Mouse (Mus musculus) heart, embryonic 10.5 days (tissue): Measurements from ENCODE around the gene Ywhag. TPM values are rescaled to one million over a fixed set of nuclear protein-coding genes. Genes with fewer than 3 reads are reported as not detected.

Source experiments
- DNase-seq: peaks from one replicate; pipeline ENCODE4 v3.0.0-alpha.2; 2017; ENCODE audit warnings: low spot score
- H3K27ac ChIP-seq: fragments of 300-500 bp; sonication (generic); 2 replicates; pipeline ENCODE4 v1.5.1; 2016; ENCODE audit warnings: mild to moderate bottlenecking
- H3K27me3 ChIP-seq: fragments of 300-500 bp; sonication (generic); 2 replicates; pipeline ENCODE4 v1.6.1; 2016; ENCODE audit warnings: mild to moderate bottlenecking; ENCODE audit not compliant: poor library complexity, insufficient read depth, severe bottlenecking
- H3K36me3 ChIP-seq: fragments of 300-500 bp; sonication (generic); 2 replicates; pipeline ENCODE4 v1.6.1; 2016; ENCODE audit warnings: mild to moderate bottlenecking, moderate library complexity
- H3K4me1 ChIP-seq: fragments of 300-500 bp; sonication (generic); 2 replicates; pipeline ENCODE4 v1.6.1; 2016; ENCODE audit warnings: mild to moderate bottlenecking
- H3K4me3 ChIP-seq: fragments of 300-500 bp; sonication (generic); 2 replicates; pipeline ENCODE4 v1.5.1; 2016; ENCODE audit warnings: mild to moderate bottlenecking, moderate library complexity
- H3K9me3 ChIP-seq: fragments of 300-500 bp; sonication (generic); 2 replicates; pipeline ENCODE4 v1.6.1; 2016; ENCODE audit warnings: mild to moderate bottlenecking, moderate library complexity
- WGBS: fragments of 180-500 bp; shearing (Covaris S2); methylation state at CpG from one replicate; pipeline ENCODE4 v1.1.7; 2016; 5-methylcytosine and 5-hydroxymethylcytosine counted together
- polyA plus RNA-seq: library from polyadenylated mRNA; unstranded; fragments of >200 nt; fragmentation: Nextera tagmentation; extraction: Ambion mirVana; gene quantifications from 2 replicates; pipeline ENCODE4 v1.2.1, GENCODE M21; 2016

Gene Ywhag
- polyA plus RNA-seq, 1 experiment from 2014 or later = 227 TPM

DNA sequence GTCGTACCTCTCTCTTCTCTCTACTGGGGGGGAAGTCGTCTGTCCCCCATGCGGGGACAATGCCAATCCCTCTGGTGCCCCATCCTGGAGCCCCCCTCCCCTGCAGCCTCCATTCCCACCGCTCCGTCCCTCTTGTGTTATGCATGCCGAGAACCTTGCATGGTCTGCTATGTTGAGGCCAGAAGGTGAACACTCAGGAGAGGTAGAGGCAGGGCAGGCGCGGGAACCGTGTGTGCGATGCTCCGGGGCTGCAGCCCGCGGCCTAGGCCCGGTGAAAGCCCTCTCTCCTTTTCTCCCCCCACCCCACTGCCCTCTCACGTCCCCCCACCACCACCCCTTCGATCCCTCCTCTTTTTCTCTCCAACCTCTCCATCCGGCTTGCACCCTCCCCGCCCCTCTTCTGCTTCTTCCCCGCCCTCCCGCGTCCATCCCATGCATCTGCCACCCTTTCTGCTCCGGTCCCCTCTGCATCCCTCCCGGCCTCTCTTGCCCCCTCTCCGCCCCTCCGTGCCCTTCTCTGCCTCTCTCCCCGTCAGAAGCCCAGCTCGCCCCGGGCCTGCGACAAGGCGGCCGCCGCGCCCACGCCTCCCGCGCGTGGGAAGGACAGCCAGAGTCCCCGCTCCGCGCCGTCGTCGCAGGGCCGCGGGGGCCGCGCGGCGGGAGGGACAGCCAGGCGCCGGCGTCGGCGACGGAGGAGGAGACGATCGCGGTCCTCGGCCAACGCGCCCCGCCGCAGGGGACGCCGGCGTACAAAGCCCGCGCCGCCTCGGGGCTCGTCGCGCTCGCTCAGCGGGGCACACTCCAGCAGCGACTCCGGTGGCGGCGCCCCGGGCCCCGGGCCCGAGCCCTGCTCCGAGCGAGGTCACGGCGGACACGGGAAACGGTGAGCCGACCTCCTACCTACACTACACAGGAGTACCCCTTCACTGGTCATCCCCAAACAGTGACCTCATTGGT is 66.5 kb downstream of the Ywhag start:
- Histone ChIP-seq H3K4me1 (peaks cover 19% of the 10 kb centered on the region), H3K36me3 (no peaks in the 10 kb centered on the region), H3K27me3 (peaks cover 93% of the 10 kb centered on the region), H3K4me3 (peak overlapping the region; percentile 62), H3K9me3 (no peaks in the 10 kb centered on the region), H3K27ac (peak overlapping the region; percentile 65)
- DNase-seq = no peak
- 2% methylated on average over 69 of the region's 89 CpGs for WGBS

DNA sequence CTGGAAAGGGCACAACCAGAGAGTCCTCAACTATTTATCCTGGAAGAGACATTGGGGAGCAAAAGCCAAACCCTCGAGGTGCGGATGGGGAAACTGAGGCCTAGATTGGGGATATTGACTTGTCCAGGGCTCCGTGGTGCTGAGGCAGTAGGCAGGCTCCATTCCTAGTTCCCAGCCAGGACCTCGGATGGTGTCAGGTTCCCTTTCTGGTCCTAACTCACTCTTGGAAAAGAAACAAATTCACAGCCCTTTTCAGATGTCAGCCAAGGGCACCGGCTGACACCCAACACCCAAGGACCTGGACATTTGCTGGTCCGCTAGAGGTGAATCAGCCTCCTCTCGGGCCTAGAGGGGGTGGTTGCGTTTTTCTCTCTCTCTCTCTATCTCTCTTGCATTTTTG is 67.8 kb downstream of the Ywhag start:
- WGBS = 28% methylated on average over 8 of the region's 8 CpGs
- no peaks in the 10 kb centered on the region for H3K9me3 ChIP-seq
- H3K4me1 ChIP-seq = peaks cover 18% of the 10 kb centered on the region
- H3K27me3 ChIP-seq = peaks cover 95% of the 10 kb centered on the region
- H3K36me3 ChIP-seq = no peaks in the 10 kb centered on the region
- no peak for DNase-seq
- no peak overlapping the region for H3K4me3 ChIP-seq
- H3K27ac ChIP-seq = no peak overlapping the region

Other genes starting within 250 kb of the Ywhag start
- 36.2 and 45.5 TPM in 2 replicates for gene Tmem120a, start 190.2 kb downstream of the Ywhag start, polyA plus RNA-seq
- 0.14 TPM in 2 replicates for gene Styxl1, start 156.2 kb downstream of the Ywhag start, polyA plus RNA-seq
- gene Mdh2, start 156.1 kb downstream of the Ywhag start, polyA plus RNA-seq = 856 and 984 TPM in 2 replicates
- 0.26 TPM in 1 of 2 replicates, not detected in the other for gene Srrm3, start 127.7 kb downstream of the Ywhag start, polyA plus RNA-seq
- 655 and 948 TPM in 2 replicates for gene Hspb1, start 46.7 kb downstream of the Ywhag start, polyA plus RNA-seq
- gene Ssc4d, start 39.9 kb upstream of the Ywhag start, polyA plus RNA-seq = 2.3 and 5.2 TPM in 2 replicates
- gene Zp3, start 45.5 kb upstream of the Ywhag start, polyA plus RNA-seq = not detected in 2 replicates
- gene Dtx2, start 60.2 kb upstream of the Ywhag start, polyA plus RNA-seq = 36.0 and 37.6 TPM in 2 replicates
- 78.3 and 81.2 TPM in 2 replicates for gene Upk3b, start 103.9 kb upstream of the Ywhag start, polyA plus RNA-seq
- gene Upk3bl, start 119.9 kb upstream of the Ywhag start, polyA plus RNA-seq = 0.87 and 2.6 TPM in 2 replicates
- gene Rasa4, start 149.3 kb upstream of the Ywhag start, polyA plus RNA-seq = 0.54 and 2.0 TPM in 2 replicates
- 180 and 217 TPM in 2 replicates for gene Polr2j, start 182.0 kb upstream of the Ywhag start, polyA plus RNA-seq
- 31.5 and 42.2 TPM in 2 replicates for gene Lrwd1, start 201.5 kb upstream of the Ywhag start, polyA plus RNA-seq
- gene Alkbh4, start 201.5 kb upstream of the Ywhag start, polyA plus RNA-seq = 18.0 and 21.7 TPM in 2 replicates
- 2.2 and 3.3 TPM in 2 replicates for gene Orai2, start 236.1 kb upstream of the Ywhag start, polyA plus RNA-seq